Mouse (Mus musculus): Measurements from ENCODE around the gene Lrig3. TPM values are rescaled to one million over a fixed set of nuclear protein-coding genes. Genes with fewer than 3 reads are reported as not detected.

Lrig3 gene
- polyA plus RNA-seq, 1 experiment from 2014 or later, result 1.2 TPM

DNA sequence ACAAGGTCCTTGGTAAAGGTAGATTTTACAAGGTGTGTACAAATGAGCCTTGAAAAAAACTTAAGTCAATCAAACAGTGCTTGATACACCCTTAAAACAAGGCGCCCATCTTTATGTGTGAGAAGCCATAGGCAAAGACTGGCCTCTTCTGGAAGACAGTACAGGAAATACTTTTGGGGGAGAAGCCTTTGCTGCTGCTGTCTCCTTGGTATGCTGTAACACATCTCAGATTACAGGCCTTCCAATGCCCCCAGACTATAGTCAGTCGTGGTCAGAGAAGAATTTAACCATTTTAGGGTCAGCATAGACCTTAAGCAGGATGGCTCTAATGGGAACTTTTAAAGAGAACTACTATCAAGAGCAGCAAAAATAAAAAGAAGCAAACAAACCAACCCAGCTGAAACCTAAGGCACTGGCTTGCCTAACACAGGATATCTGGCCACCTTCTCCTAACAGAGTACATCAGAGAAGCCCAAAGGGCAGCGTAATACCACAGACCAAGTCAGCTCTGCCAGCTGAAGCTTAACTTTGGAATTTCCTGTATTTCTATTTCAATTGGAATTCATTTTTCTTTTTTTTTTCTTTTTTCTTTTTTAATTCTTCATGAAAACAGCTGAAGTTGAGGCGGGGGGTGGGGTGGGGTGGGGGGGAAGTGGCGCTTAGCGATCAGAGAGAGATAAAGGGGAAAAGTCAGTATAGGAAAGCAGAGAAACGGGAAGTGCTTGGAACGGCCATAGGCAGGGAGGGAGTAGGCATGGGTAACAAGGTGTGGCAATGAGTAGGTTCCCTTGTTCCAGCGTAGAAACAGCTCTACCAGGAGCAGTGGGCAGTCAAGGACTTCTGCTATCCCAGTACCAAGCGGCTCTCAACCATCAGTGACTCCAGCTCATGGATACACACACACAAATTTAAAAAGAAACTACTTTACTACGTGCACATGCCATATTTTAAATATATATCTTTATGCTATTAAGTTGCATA is 28.2 kb upstream of the Lrig3 start:
- no peaks in the 10 kb centered on the region for H3K36me3 ChIP-seq (ENCODE audit: control insufficient read depth, insufficient read depth)
- no peaks in the 10 kb centered on the region for H3K9me3 ChIP-seq (replicated peaks; ENCODE audit: control insufficient read depth, low read length)
- no peak for ATAC-seq (replicated peaks; ENCODE audit: extremely low read depth, insufficient read depth, low FRiP score)
- no peak overlapping the region for H3K4me3 ChIP-seq (ENCODE audit: low read length)
- 50% methylated on average over 11 of the region's 11 CpGs for WGBS
- H3K9ac ChIP-seq (ENCODE audit: low read length), result no peak overlapping the region
- no peaks in the 10 kb centered on the region for H3K4me1 ChIP-seq (ENCODE audit: control insufficient read depth, insufficient read depth, low read length)
- H3K4me2 ChIP-seq (ENCODE audit: low read depth, low read length), result no peak overlapping the region
- no peak overlapping the region for H3K27ac ChIP-seq (ENCODE audit: low read length)
- H3K27me3 ChIP-seq (ENCODE audit: control insufficient read depth, insufficient read depth, low read length), result peaks cover 2% of the 10 kb centered on the region; the same call in 1 of the 2 replicates

DNA sequence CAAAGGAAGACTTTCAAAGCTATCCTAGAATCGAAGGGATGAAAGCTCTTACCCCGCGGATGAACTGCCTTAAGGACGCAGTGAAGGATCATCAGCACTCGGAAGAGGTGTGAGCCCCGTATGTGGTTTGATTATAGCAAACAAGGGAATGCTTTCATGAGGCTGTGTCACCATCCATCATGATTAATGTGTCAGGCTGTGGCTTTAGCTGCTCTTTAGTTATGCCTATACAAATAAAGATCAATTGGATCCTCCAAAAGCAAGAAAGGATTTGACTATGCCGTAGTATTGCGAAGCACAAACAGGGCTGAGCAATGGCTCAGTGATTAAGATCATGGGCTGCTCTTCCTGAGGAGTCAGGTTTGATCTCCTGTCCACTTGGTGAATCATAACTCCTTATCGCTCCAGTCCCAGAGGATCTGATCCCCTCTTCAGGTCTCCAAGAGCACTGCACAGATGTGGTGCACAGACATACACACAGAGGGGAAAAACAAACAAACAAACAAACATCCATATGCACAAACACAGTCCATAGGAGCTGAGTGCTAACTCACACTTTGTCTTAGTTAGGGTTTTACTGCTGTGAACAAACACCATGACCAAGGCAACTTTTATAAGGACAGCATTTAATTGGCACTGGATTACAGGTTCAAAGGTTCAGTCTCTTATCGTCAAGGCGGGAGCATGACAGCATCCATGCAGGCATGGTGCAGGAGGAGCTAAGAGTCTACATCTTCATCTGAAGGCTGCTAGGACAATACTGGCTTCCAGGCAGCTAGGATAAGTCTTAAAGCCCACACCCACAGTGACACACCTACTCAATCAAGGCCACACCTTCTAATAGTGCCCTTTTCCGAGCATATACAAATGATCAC is 27.2 kb upstream of the Lrig3 start:
- Histone ChIP-seq H3K9ac (ENCODE audit: low read length) (no peak overlapping the region), H3K4me2 (ENCODE audit: low read depth, low read length) (no peak overlapping the region), H3K4me3 (ENCODE audit: low read length) (no peak overlapping the region), H3K4me1 (ENCODE audit: control insufficient read depth, insufficient read depth, low read length) (no peaks in the 10 kb centered on the region), H3K27me3 (ENCODE audit: control insufficient read depth, insufficient read depth, low read length) (peaks cover 2% of the 10 kb centered on the region; the same call in 1 of the 2 replicates), H3K27ac (ENCODE audit: low read length) (no peak overlapping the region), H3K9me3 (replicated peaks; ENCODE audit: control insufficient read depth, low read length) (no peaks in the 10 kb centered on the region), H3K36me3 (ENCODE audit: control insufficient read depth, insufficient read depth) (no peaks in the 10 kb centered on the region)
- WGBS, result 72% methylated on average over 12 of the region's 12 CpGs
- no peak for ATAC-seq (replicated peaks; ENCODE audit: extremely low read depth, insufficient read depth, low FRiP score)

DNA sequence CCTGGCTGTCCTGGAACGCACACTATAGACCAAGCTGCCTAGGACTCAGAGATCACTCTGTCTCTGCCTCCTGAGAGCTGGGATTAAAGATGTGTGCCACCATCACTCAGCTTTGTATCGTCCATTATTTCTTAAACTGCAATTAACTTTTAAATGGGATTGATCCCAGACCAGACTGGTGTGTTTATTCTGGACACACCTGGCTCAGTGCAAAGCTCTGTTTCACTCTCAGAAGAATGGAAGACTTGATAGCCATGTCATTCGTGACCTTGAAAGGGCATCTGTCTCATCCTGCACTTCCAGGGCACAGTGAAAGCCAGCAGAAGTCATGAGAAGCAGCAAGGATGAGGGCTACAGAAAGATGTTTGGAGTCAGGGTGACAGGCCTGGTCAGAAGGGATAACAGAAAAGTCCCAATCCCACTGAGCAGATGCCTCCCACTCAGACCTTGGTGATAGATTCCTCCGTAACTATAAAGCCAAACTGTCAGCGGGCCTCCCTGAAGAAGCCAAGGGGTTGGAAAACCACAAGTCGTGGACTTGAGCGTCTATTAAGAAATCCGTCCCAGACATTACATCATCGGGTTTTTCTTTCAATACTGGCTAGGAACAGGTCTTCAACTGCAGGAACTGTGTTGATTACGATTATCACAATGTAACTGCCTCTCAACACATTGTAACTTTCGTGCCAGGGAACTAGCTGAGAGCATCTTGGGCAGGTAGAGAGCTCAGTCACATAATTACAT is 25.5 kb upstream of the Lrig3 start:
- H3K27me3 ChIP-seq (ENCODE audit: control insufficient read depth, insufficient read depth, low read length), result peaks cover 2% of the 10 kb centered on the region; the same call in 1 of the 2 replicates
- ATAC-seq (replicated peaks; ENCODE audit: extremely low read depth, insufficient read depth, low FRiP score), result no peak
- H3K4me2 ChIP-seq (ENCODE audit: low read depth, low read length), result no peak overlapping the region
- H3K9me3 ChIP-seq (replicated peaks; ENCODE audit: control insufficient read depth, low read length), result no peaks in the 10 kb centered on the region
- H3K9ac ChIP-seq (ENCODE audit: low read length), result no peak overlapping the region
- H3K4me1 ChIP-seq (ENCODE audit: control insufficient read depth, insufficient read depth, low read length), result no peaks in the 10 kb centered on the region
- H3K27ac ChIP-seq (ENCODE audit: low read length), result no peak overlapping the region
- WGBS, result 61% methylated on average over 11 of the region's 11 CpGs
- H3K4me3 ChIP-seq (ENCODE audit: low read length), result no peak overlapping the region
- H3K36me3 ChIP-seq (ENCODE audit: control insufficient read depth, insufficient read depth), result no peaks in the 10 kb centered on the region

DNA sequence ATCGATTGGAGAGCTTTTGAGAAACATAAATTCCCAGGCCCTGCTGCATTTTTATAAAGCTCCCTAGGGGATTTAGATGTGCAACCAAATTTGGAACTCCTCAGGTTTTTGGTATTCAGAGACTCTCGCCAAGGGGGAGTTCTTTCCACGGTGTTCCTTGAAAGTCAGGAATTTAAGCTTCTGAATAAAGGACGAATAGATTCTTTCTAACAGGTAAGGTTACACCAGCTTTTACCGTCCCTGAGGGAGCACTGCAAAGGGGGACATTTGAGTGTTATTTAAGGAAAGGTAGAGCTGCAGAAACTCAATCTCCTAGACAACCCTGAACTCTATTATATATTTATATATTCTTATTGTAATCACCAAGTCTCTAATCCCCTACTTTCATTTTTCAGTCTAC is 22.9 kb upstream of the Lrig3 start:
- ATAC-seq (replicated peaks; ENCODE audit: extremely low read depth, insufficient read depth, low FRiP score), result no peak
- no peak overlapping the region for H3K9ac ChIP-seq (ENCODE audit: low read length)
- H3K4me2 ChIP-seq (ENCODE audit: low read depth, low read length), result no peak overlapping the region
- H3K4me3 ChIP-seq (ENCODE audit: low read length), result no peak overlapping the region
- 50% methylated on average over 5 of the region's 5 CpGs for WGBS
- peaks cover 8% of the 10 kb centered on the region for H3K27me3 ChIP-seq (ENCODE audit: control insufficient read depth, insufficient read depth, low read length)
- no peaks in the 10 kb centered on the region for H3K9me3 ChIP-seq (replicated peaks; ENCODE audit: control insufficient read depth, low read length)
- no peak overlapping the region for H3K27ac ChIP-seq (ENCODE audit: low read length)
- H3K36me3 ChIP-seq (ENCODE audit: control insufficient read depth, insufficient read depth), result no peaks in the 10 kb centered on the region
- H3K4me1 ChIP-seq (ENCODE audit: control insufficient read depth, insufficient read depth, low read length), result no peaks in the 10 kb centered on the region

DNA sequence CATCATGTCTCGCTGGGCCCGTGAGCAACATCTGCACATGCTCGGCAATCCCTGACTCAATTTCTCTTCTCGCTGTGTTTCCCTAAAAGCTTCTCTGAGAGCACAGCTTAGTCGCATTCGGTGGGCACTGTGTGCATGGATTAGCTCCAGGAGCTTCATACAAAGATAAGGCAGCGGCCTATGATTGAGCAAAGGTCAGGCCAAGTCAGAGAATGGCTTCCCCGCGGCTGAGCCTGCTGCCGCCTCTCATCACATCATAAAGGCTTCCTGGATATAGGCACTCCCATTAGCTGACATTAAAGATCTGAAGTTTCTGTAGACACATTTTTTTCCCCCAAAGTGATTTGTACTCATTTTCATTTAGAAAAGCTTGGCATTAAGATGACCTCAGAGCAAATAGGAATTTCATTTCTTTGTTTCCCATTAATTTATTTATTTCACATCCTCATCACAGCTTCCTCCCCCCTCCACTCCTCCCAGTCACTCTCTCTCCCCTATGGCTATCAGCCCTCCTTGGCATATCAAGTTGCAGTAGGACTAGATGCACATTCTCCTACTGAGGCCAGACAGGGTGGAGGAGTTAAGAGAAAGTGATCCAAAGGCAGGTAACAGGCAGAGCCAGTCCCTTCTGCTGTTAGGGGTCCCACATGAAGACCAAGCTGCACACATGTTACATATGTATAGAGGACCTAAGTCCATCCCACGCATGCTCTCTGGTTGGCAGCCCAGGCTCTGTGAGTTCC is 21.0 kb upstream of the Lrig3 start:
- H3K4me3 ChIP-seq (ENCODE audit: low read length), result no peak overlapping the region
- H3K27me3 ChIP-seq (ENCODE audit: control insufficient read depth, insufficient read depth, low read length), result peaks cover 10% of the 10 kb centered on the region
- ATAC-seq (replicated peaks; ENCODE audit: extremely low read depth, insufficient read depth, low FRiP score), result no peak
- peaks cover 3% of the 10 kb centered on the region; the same call in 1 of the 2 replicates for H3K4me1 ChIP-seq (ENCODE audit: control insufficient read depth, insufficient read depth, low read length)
- WGBS, result 54% methylated on average over 11 of the region's 11 CpGs
- no peak overlapping the region for H3K4me2 ChIP-seq (ENCODE audit: low read depth, low read length)
- no peaks in the 10 kb centered on the region for H3K36me3 ChIP-seq (ENCODE audit: control insufficient read depth, insufficient read depth)
- no peak overlapping the region for H3K27ac ChIP-seq (ENCODE audit: low read length)
- H3K9ac ChIP-seq (ENCODE audit: low read length), result no peak overlapping the region
- no peaks in the 10 kb centered on the region for H3K9me3 ChIP-seq (replicated peaks; ENCODE audit: control insufficient read depth, low read length)

DNA sequence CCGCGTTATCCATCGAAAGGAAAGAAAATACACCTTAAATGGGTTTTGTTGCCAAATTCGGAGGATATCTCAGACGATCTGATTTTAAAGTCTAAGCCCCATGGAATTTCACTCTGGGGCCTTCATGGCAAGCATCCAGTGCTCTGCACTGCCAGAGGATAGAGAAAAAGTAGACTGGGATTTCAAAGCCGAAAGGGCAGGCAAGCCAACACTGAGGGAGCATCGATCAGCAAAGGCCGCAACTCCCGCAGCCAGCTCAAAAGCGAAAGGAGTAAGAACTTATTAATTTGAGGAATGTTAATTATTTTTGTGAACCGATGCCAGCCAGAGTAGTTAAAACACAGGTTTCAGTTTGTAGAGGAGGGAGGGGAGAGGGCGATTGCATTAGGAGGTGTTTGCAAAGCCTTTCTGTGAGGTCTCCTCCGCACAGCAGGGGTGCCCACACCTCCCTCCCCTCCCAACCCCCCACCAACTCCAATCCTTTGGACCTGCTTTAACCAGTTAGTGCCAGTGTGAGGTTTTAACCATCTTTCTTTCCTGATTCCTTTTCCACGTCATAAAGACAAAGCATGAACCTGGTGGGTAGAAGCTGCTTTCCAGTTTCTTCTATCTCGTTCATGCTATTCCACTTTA is 17.0 kb upstream of the Lrig3 start:
- Histone ChIP-seq H3K9me3 (replicated peaks; ENCODE audit: control insufficient read depth, low read length) (no peaks in the 10 kb centered on the region; the same call in 1 of the 2 replicates), H3K36me3 (ENCODE audit: control insufficient read depth, insufficient read depth) (no peaks in the 10 kb centered on the region), H3K27ac (ENCODE audit: low read length) (no peak overlapping the region), H3K9ac (ENCODE audit: low read length) (no peak overlapping the region), H3K4me3 (ENCODE audit: low read length) (peak overlapping the region; percentile 31), H3K4me2 (ENCODE audit: low read depth, low read length) (peak overlapping the region; percentile 54), H3K4me1 (ENCODE audit: control insufficient read depth, insufficient read depth, low read length) (peaks cover 3% of the 10 kb centered on the region; the same call in 1 of the 2 replicates), H3K27me3 (ENCODE audit: control insufficient read depth, insufficient read depth, low read length) (peaks cover 21% of the 10 kb centered on the region)
- WGBS, result 30% methylated on average over 15 of the region's 15 CpGs
- ATAC-seq (replicated peaks; ENCODE audit: extremely low read depth, insufficient read depth, low FRiP score), result no peak

DNA sequence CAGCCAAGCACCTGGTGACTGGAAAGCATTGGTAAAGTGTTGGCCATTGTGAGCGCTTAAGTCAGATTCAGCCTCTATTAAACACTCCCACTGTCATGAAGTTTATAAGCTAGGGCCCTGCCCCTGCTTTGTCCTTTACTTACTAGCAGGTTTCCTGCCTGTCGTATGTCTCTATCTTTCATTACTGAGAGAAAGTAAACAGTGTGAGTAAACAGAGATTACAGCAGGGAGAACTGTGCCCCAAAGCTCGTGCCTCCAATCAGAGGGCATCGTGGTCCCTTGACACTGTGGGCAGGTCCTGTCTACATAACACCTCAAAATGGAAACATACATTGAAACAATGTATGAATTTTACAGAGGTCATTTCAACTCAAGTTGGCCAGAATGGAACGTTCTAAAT is 14.3 kb upstream of the Lrig3 start:
- H3K9me3 ChIP-seq (replicated peaks; ENCODE audit: control insufficient read depth, low read length), result no peaks in the 10 kb centered on the region; the same call in 1 of the 2 replicates
- 50% methylated on average over 5 of the region's 5 CpGs for WGBS
- no peak overlapping the region for H3K27ac ChIP-seq (ENCODE audit: low read length)
- peaks cover 3% of the 10 kb centered on the region; the same call in 1 of the 2 replicates for H3K4me1 ChIP-seq (ENCODE audit: control insufficient read depth, insufficient read depth, low read length)
- no peak for ATAC-seq (replicated peaks; ENCODE audit: extremely low read depth, insufficient read depth, low FRiP score)
- peaks cover 37% of the 10 kb centered on the region for H3K27me3 ChIP-seq (ENCODE audit: control insufficient read depth, insufficient read depth, low read length)
- H3K4me3 ChIP-seq (ENCODE audit: low read length), result no peak overlapping the region
- H3K9ac ChIP-seq (ENCODE audit: low read length), result no peak overlapping the region
- no peaks in the 10 kb centered on the region for H3K36me3 ChIP-seq (ENCODE audit: control insufficient read depth, insufficient read depth)
- H3K4me2 ChIP-seq (ENCODE audit: low read depth, low read length), result no peak overlapping the region

DNA sequence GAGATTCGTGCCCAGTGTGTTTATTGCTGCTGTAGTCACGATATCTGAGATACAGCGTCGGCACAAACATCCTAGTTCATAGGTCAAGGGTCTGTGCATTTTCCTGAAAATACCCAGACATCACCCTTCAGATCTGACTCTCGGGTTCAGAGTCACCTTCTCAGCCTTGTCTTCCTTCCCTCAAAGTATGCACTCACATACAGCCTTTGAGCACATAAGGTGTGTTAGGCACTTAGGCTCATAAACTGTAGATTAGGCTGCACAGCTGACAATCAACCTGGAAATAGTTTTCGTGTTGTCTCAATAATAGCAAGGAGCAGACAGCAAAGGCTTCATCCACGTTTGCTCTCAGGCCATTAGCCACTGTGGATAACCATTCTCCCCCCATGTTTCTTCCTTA is 11.6 kb upstream of the Lrig3 start:
- Histone ChIP-seq H3K9ac (ENCODE audit: low read length) (no peak overlapping the region), H3K36me3 (ENCODE audit: control insufficient read depth, insufficient read depth) (no peaks in the 10 kb centered on the region), H3K27me3 (ENCODE audit: control insufficient read depth, insufficient read depth, low read length) (peaks cover 48% of the 10 kb centered on the region), H3K27ac (ENCODE audit: low read length) (no peak overlapping the region), H3K9me3 (replicated peaks; ENCODE audit: control insufficient read depth, low read length) (no peaks in the 10 kb centered on the region; the same call in 1 of the 2 replicates), H3K4me1 (ENCODE audit: control insufficient read depth, insufficient read depth, low read length) (no peaks in the 10 kb centered on the region), H3K4me2 (ENCODE audit: low read depth, low read length) (no peak overlapping the region), H3K4me3 (ENCODE audit: low read length) (no peak overlapping the region)
- 70% methylated on average over 7 of the region's 7 CpGs for WGBS
- ATAC-seq (replicated peaks; ENCODE audit: extremely low read depth, insufficient read depth, low FRiP score), result no peak
